Mouse (Mus musculus): ENCODE results near the gene Dst.

The Dst gene

GRCm38 (mm10) chr1:34028722-34029121, 120.7 kb downstream of the Dst start:
- no peak for DNase-seq (ENCODE audit: low spot score)

GRCm38 (mm10) chr1:34030330-34031021, 122.5 kb downstream of the Dst start:
- no peak for DNase-seq (ENCODE audit: low spot score)

GRCm38 (mm10) chr1:34033052-34033451, 125.0 kb downstream of the Dst start:
- DNase-seq (ENCODE audit: low spot score): no peak

- DNase-seq (ENCODE audit: low spot score): no peak
Observed at GRCm38 (mm10) chr1:34033478-34033877, 125.5 kb downstream of the Dst start.

- no peak for DNase-seq (ENCODE audit: low spot score)
Observed at GRCm38 (mm10) chr1:34033958-34034357, 125.9 kb downstream of the Dst start.

- no peak for DNase-seq (ENCODE audit: low spot score)
Observed at GRCm38 (mm10) chr1:34036111-34036510, 128.1 kb downstream of the Dst start.

- DNase-seq (ENCODE audit: low spot score): no peak
Observed at GRCm38 (mm10) chr1:34038571-34038970, 130.5 kb downstream of the Dst start.

GRCm38 (mm10) chr1:34040049-34040448, 132.0 kb downstream of the Dst start:
- no peak for DNase-seq (ENCODE audit: low spot score)

- DNase-seq (ENCODE audit: low spot score): no peak
Observed at GRCm38 (mm10) chr1:34040901-34041721, 133.1 kb downstream of the Dst start.

- DNase-seq (ENCODE audit: low spot score): no peak
Observed at GRCm38 (mm10) chr1:34042299-34042698, 134.3 kb downstream of the Dst start.

- no peak for DNase-seq (ENCODE audit: low spot score)
Observed at GRCm38 (mm10) chr1:34043327-34043726, 135.3 kb downstream of the Dst start.

- peak; percentile 19 for DNase-seq (ENCODE audit: low spot score)
Observed at GRCm38 (mm10) chr1:34043836-34044550, 136.0 kb downstream of the Dst start.

GRCm38 (mm10) chr1:34044675-34045074, 136.7 kb downstream of the Dst start:
- DNase-seq (ENCODE audit: low spot score): no peak

GRCm38 (mm10) chr1:34047285-34047684, 139.3 kb downstream of the Dst start:
- no peak for DNase-seq (ENCODE audit: low spot score)

GRCm38 (mm10) chr1:34051251-34051650, 143.2 kb downstream of the Dst start:
- no peak for DNase-seq (ENCODE audit: low spot score)

GRCm38 (mm10) chr1:34052422-34052821, 144.4 kb downstream of the Dst start:
- no peak for DNase-seq (ENCODE audit: low spot score)

GRCm38 (mm10) chr1:34054970-34055369, 146.9 kb downstream of the Dst start:
- no peak for DNase-seq (ENCODE audit: low spot score)

GRCm38 (mm10) chr1:34056658-34057057, 148.6 kb downstream of the Dst start:
- no peak for DNase-seq (ENCODE audit: low spot score)

- no peak for DNase-seq (ENCODE audit: low spot score)
Observed at GRCm38 (mm10) chr1:34059231-34059630, 151.2 kb downstream of the Dst start.

GRCm38 (mm10) chr1:34060446-34060845, 152.4 kb downstream of the Dst start:
- DNase-seq (ENCODE audit: low spot score): no peak

GRCm38 (mm10) chr1:34061078-34061477, 153.1 kb downstream of the Dst start:
- peak; percentile 81 for DNase-seq (ENCODE audit: low spot score)

- DNase-seq (ENCODE audit: low spot score): no peak
Observed at GRCm38 (mm10) chr1:34061860-34062259, 153.8 kb downstream of the Dst start.

- DNase-seq (ENCODE audit: low spot score): no peak
Observed at GRCm38 (mm10) chr1:34063943-34064342, 155.9 kb downstream of the Dst start.

Data from urinary bladder, postnatal 14 days (tissue).